Mouse (Mus musculus): ENCODE results near the gene Meox1. TPM values are rescaled to one million over a fixed set of nuclear protein-coding genes. Genes with fewer than 3 reads are reported as not detected.

Gene Meox1
- polyA plus RNA-seq, 1 experiment = not detected

DNA sequence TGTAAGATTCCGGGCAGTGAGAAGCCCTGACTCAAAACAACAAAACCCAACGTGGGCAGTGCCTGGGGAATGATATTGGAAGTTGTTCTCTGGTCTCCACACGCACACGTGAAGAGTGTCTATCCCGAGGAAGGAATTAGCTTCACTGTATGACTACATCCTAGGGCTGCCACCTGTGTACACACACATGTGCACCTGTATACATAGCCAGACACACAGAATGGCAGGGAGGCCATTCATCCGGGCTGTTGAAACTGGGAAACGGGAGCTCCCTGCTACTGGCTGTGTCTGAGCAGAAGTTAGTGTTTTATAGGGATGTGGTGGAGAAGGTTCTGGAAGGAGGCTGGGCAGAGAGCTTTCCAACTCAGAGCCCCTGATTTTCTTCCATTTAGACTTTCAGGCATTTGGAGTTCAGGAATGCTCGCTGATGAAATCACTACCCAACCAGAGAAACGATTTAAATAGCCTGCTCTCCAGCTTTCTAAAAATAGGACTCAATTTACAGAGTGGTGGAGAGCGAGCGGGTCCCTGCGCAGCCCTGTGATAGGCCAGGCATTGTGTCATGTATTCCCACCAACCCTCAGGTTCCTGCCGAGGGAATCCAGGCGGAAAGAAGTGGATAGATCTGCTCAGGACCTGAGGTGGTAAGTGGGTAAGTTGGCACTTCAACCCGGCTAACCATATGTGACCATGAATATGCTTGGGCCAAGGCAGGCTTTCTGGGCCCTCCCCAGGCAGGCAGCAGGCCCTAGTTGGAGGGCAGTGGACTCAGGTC, 52.0 kb downstream of the Meox1 start:
- TF ChIP-seq GATA1 (IDR thresholded peaks at IDR 0.05; ENCODE audit: low read length) = no peak

DNA sequence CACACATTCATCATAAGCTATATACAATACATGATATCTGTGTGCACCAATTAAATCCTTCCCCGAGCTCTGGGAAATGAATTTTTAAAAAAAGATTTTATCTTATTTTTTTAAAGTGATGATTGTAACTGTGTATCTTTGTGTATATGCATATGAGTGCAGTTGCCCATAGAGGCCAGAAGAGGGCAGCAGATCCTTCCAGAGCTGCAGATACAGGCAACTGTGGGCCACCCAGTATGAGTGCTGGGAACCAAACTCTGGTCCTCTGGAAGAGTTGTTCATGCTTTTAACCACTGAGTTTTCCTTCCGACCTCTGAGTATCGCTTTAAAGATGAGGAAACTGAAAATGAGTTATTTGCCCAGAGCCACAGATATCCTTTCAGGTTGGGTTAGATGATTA, 53.8 kb downstream of the Meox1 start:
- no peak for TF ChIP-seq GATA1 (IDR thresholded peaks at IDR 0.05; ENCODE audit: low read length)

DNA sequence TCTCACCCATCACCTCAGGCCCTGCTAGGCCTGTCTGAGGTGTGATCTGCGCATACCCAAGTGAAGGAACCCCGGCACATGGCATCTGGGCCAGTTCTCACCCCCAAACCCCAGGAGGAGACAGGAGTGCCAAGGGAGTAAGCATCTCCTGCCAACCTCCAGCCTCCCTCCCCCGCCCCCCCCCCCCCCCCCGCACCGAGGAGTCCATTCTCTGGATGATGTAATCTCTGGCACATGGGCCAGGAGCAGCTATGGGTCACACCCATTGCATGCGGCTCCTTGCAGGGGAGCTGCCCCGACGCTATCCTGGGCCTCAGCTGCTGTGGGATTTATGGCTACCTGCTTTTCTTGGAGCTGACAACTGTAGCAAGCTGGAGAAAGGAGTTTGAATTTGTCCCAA, 54.7 kb downstream of the Meox1 start:
- TF ChIP-seq GATA1 (IDR thresholded peaks at IDR 0.05; ENCODE audit: low read length) = no peak

DNA sequence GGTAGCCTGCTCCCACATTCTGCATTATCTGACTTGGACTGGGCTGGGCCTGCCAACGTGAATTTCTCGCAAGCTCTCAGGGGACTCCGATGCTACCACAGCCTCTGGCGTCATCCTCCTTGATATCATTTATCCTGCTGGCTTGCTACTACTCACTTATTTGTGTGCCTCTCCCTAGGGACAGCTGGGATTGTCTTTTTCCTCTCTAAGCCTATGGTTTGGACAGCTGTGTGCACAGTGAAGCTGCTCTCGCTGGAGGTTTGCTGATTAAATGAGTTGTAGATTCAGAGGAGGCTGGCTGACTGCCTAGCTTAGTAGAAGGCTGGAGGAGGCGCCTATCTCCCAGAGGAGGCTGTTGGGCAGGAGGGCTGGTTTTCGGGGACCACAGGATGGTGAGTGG, 62.2 kb downstream of the Meox1 start:
- no peak for TF ChIP-seq GATA1 (IDR thresholded peaks at IDR 0.05; ENCODE audit: low read length)

DNA sequence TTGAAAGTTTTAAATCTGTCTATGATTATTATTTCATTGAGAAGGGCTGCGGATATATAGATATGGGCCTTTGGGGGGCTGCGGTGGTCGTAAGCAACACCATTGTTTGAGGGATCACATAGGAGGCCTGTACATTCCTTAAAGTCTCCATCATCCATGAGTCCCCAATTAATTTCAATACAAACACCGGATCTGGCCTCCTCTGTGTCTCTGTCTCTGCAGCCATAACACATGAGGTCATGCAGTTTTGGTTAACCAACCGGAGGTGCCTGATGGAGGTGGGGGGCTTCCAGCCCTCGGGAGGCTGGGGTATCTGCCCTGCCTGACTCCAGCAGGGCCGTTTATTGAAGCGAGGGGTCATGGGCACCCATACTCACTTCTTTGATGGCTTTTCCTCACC, 63.6 kb downstream of the Meox1 start:
- TF ChIP-seq GATA1 (IDR thresholded peaks at IDR 0.05; ENCODE audit: low read length) = no peak

DNA sequence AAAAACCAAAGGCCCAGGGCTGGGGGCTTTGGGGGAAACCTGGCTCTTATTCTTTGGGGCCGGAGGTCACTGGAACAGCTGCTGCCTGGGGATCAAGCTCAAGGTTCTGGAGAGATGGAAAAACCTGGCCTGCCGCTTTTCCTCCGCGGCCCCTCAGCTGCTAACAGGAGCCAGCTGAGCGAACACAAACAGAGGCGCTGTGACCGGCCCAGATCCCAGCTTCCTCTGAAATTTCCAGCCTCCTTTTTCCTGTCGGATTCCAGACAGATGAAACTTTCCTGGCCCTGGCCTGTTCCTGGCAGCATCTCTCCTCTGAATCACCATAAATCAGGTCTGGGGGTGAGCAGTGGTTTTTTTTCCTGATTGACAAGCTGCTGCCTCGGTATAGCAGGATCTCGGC, 64.1 kb downstream of the Meox1 start:
- no peak for TF ChIP-seq GATA1 (IDR thresholded peaks at IDR 0.05; ENCODE audit: low read length)

DNA sequence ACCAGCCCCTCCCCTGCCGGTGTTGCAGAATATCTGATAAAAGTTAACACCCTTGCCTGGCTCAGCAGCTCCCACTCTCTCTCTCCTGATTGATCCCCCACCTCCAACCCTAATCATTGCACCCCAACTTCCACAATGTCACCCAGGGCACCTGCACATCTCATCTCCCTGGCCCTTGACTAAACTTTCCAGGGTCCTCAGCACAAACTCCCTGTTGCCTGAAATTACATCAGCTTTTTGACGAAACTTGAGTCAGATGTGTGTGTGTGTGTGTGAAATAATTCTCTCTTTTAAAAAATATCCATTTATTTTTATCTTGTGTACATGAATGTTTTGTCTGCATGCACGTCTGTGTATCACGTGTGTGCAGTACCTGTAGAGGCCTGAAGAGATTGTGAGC, 65.5 kb downstream of the Meox1 start:
- TF ChIP-seq GATA1 (IDR thresholded peaks at IDR 0.05; ENCODE audit: low read length) = no peak

Other genes starting within 250 kb of the Meox1 start
- gene Arl4d, start 228.8 kb downstream of the Meox1 start, polyA plus RNA-seq (2012) = 1.3 TPM in 2 replicates
- gene Dhx8, start 161.5 kb downstream of the Meox1 start, polyA plus RNA-seq (2012) = 13.6 and 15.9 TPM in 2 replicates
- gene Etv4, start 109.0 kb downstream of the Meox1 start, polyA plus RNA-seq (2012) = 2.7 and 3.6 TPM in 2 replicates
- gene Sost, start 72.6 kb upstream of the Meox1 start, polyA plus RNA-seq (2012) = not detected in 2 replicates
- gene Cfap97d1, start 89.9 kb upstream of the Meox1 start, polyA plus RNA-seq (2012) = not detected in 2 replicates
- not detected in 2 replicates for gene Dusp3, start 92.6 kb upstream of the Meox1 start, polyA plus RNA-seq (2012)
- gene Mpp3, start 134.1 kb upstream of the Meox1 start, polyA plus RNA-seq (2012) = not detected in 2 replicates
- gene Cd300lg, start 147.1 kb upstream of the Meox1 start, polyA plus RNA-seq (2012) = not detected in 2 replicates
- gene Mpp2, start 194.1 kb upstream of the Meox1 start, polyA plus RNA-seq (2012) = 17.3 and 17.7 TPM in 2 replicates
- not detected in 2 replicates for gene Ppy, start 206.9 kb upstream of the Meox1 start, polyA plus RNA-seq (2012)
- not detected in 2 replicates for gene Pyy, start 213.5 kb upstream of the Meox1 start, polyA plus RNA-seq (2012)